Mouse (Mus musculus): ENCODE measurements around the gene Arfgef3. TPM values are rescaled to one million over a fixed set of nuclear protein-coding genes. Genes with fewer than 3 reads are reported as not detected.

The Arfgef3 gene
- polyA plus RNA-seq, 1 experiment: 25.6 TPM

GRCm38 (mm10) chr10:18699151-18699550, 44.6 kb downstream of the Arfgef3 start:
- Histone ChIP-seq H3K27ac (ENCODE audit: insufficient read depth, low read length) (no peak overlapping the region), H3K4me1 (ENCODE audit: control insufficient read depth, insufficient read depth, low read length) (peaks cover 2% of the 10 kb centered on the region), H3K4me3 (ENCODE audit: insufficient read depth, low read length) (no peak overlapping the region)
- TF ChIP-seq CTCF (IDR thresholded peaks at IDR 0.05; ENCODE audit: extremely low read depth, insufficient read depth, low read length): no peak
- TF ChIP-seq POLR2A (IDR thresholded peaks at IDR 0.05; ENCODE audit: extremely low read depth, insufficient read depth, low read length): no peak

GRCm38 (mm10) chr10:18696461-18696860, 47.3 kb downstream of the Arfgef3 start:
- peaks cover 2% of the 10 kb centered on the region for H3K4me1 ChIP-seq (ENCODE audit: control insufficient read depth, insufficient read depth, low read length)
- H3K4me3 ChIP-seq (ENCODE audit: insufficient read depth, low read length): no peak overlapping the region
- no peak for TF ChIP-seq CTCF (IDR thresholded peaks at IDR 0.05; ENCODE audit: extremely low read depth, insufficient read depth, low read length)
- TF ChIP-seq POLR2A (IDR thresholded peaks at IDR 0.05; ENCODE audit: extremely low read depth, insufficient read depth, low read length): no peak
- no peak overlapping the region for H3K27ac ChIP-seq (ENCODE audit: insufficient read depth, low read length)

- no peak for TF ChIP-seq POLR2A (IDR thresholded peaks at IDR 0.05; ENCODE audit: extremely low read depth, insufficient read depth, low read length)
- no peak for TF ChIP-seq CTCF (IDR thresholded peaks at IDR 0.05; ENCODE audit: extremely low read depth, insufficient read depth, low read length)
Measured at GRCm38 (mm10) chr10:18688234-18688633, 55.5 kb downstream of the Arfgef3 start.

GRCm38 (mm10) chr10:18681385-18681954, 62.3 kb downstream of the Arfgef3 start:
- no peak overlapping the region for H3K27ac ChIP-seq (ENCODE audit: insufficient read depth, low read length)

More at GRCm38 (mm10) chr10:18688234-18688633, 55.5 kb downstream of the Arfgef3 start:
- no peak overlapping the region for H3K27ac ChIP-seq (ENCODE audit: insufficient read depth, low read length)
- no peaks in the 10 kb centered on the region for H3K4me1 ChIP-seq (ENCODE audit: control insufficient read depth, insufficient read depth, low read length)
- no peak overlapping the region for H3K4me3 ChIP-seq (ENCODE audit: insufficient read depth, low read length)

GRCm38 (mm10) chr10:18680661-18681384, 62.9 kb downstream of the Arfgef3 start:
- peaks cover 3% of the 10 kb centered on the region for H3K4me1 ChIP-seq (ENCODE audit: control insufficient read depth, insufficient read depth, low read length)
- no peak overlapping the region for H3K4me3 ChIP-seq (ENCODE audit: insufficient read depth, low read length)
- no peak overlapping the region for H3K27ac ChIP-seq (ENCODE audit: insufficient read depth, low read length)
- TF ChIP-seq CTCF (IDR thresholded peaks at IDR 0.05; ENCODE audit: extremely low read depth, insufficient read depth, low read length) (no peak), POLR2A (IDR thresholded peaks at IDR 0.05; ENCODE audit: extremely low read depth, insufficient read depth, low read length) (no peak)

More at GRCm38 (mm10) chr10:18681385-18681954, 62.3 kb downstream of the Arfgef3 start:
- peaks cover 3% of the 10 kb centered on the region for H3K4me1 ChIP-seq (ENCODE audit: control insufficient read depth, insufficient read depth, low read length)
- TF ChIP-seq POLR2A (IDR thresholded peaks at IDR 0.05; ENCODE audit: extremely low read depth, insufficient read depth, low read length) (no peak), CTCF (IDR thresholded peaks at IDR 0.05; ENCODE audit: extremely low read depth, insufficient read depth, low read length) (no peak)
- H3K4me3 ChIP-seq (ENCODE audit: insufficient read depth, low read length): no peak overlapping the region

GRCm38 (mm10) chr10:18678836-18679235, 64.9 kb downstream of the Arfgef3 start:
- H3K4me3 ChIP-seq (ENCODE audit: insufficient read depth, low read length): no peak overlapping the region
- H3K27ac ChIP-seq (ENCODE audit: insufficient read depth, low read length): no peak overlapping the region
- TF ChIP-seq CTCF (IDR thresholded peaks at IDR 0.05; ENCODE audit: extremely low read depth, insufficient read depth, low read length) (no peak), POLR2A (IDR thresholded peaks at IDR 0.05; ENCODE audit: extremely low read depth, insufficient read depth, low read length) (no peak)
- peaks cover 3% of the 10 kb centered on the region for H3K4me1 ChIP-seq (ENCODE audit: control insufficient read depth, insufficient read depth, low read length)

GRCm38 (mm10) chr10:18664794-18665193, 79.0 kb downstream of the Arfgef3 start:
- Histone ChIP-seq H3K27ac (ENCODE audit: insufficient read depth, low read length) (no peak overlapping the region), H3K4me1 (ENCODE audit: control insufficient read depth, insufficient read depth, low read length) (peaks cover 3% of the 10 kb centered on the region; the same call in 1 of the 2 replicates), H3K4me3 (ENCODE audit: insufficient read depth, low read length) (no peak overlapping the region)
- no peak for TF ChIP-seq POLR2A (IDR thresholded peaks at IDR 0.05; ENCODE audit: extremely low read depth, insufficient read depth, low read length)
- no peak for TF ChIP-seq CTCF (IDR thresholded peaks at IDR 0.05; ENCODE audit: extremely low read depth, insufficient read depth, low read length)

- H3K27ac ChIP-seq (ENCODE audit: insufficient read depth, low read length): no peak overlapping the region
- no peak overlapping the region for H3K4me3 ChIP-seq (ENCODE audit: insufficient read depth, low read length)
- TF ChIP-seq CTCF (IDR thresholded peaks at IDR 0.05; ENCODE audit: extremely low read depth, insufficient read depth, low read length): no peak
- no peak for TF ChIP-seq POLR2A (IDR thresholded peaks at IDR 0.05; ENCODE audit: extremely low read depth, insufficient read depth, low read length)
- peaks cover 3% of the 10 kb centered on the region for H3K4me1 ChIP-seq (ENCODE audit: control insufficient read depth, insufficient read depth, low read length)
Measured at GRCm38 (mm10) chr10:18664016-18664415, 79.7 kb downstream of the Arfgef3 start.

GRCm38 (mm10) chr10:18661606-18662220, 82.0 kb downstream of the Arfgef3 start:
- Histone ChIP-seq H3K4me1 (ENCODE audit: control insufficient read depth, insufficient read depth, low read length) (peaks cover 3% of the 10 kb centered on the region), H3K27ac (ENCODE audit: insufficient read depth, low read length) (no peak overlapping the region)

More at GRCm38 (mm10) chr10:18661606-18662220, 82.0 kb downstream of the Arfgef3 start:
- H3K4me3 ChIP-seq (ENCODE audit: insufficient read depth, low read length): no peak overlapping the region
- TF ChIP-seq POLR2A (IDR thresholded peaks at IDR 0.05; ENCODE audit: extremely low read depth, insufficient read depth, low read length) (no peak), CTCF (IDR thresholded peaks at IDR 0.05; ENCODE audit: extremely low read depth, insufficient read depth, low read length) (no peak)
